Mouse (Mus musculus) hindbrain, embryonic 11.5 days (tissue): ENCODE measurements around the gene Usp26. TPM values are rescaled to one million over a fixed set of nuclear protein-coding genes. Genes with fewer than 3 reads are reported as not detected.

Experiments
- ATAC-seq: fragments of 200-750 bp; cut with Nextera tagmentation; 2 replicates; pipeline ENCODE4 v1.8.0; 2017; ENCODE audit warnings: mild to moderate bottlenecking, moderate TSS enrichment, moderate library complexity; ENCODE audit not compliant: low FRiP score
- DNase-seq: peaks from one replicate; pipeline ENCODE4 v3.0.0-alpha.2; 2015; ENCODE audit warnings: low spot score
- H3K27ac ChIP-seq: fragments of 300-500 bp; sonication (generic); 2 replicates; pipeline ENCODE4 v1.5.1; 2014; ENCODE audit warnings: mild to moderate bottlenecking, low read depth, low read length
- H3K27me3 ChIP-seq: fragments of 300-500 bp; sonication (generic); 2 replicates; pipeline ENCODE4 v1.6.1; 2014; ENCODE audit warnings: mild to moderate bottlenecking, low read length, moderate library complexity, mixed read lengths; ENCODE audit not compliant: control insufficient read depth, insufficient read depth
- H3K36me3 ChIP-seq: fragments of 300-500 bp; sonication (generic); 2 replicates; pipeline ENCODE4 v1.6.1; 2014; ENCODE audit warnings: mild to moderate bottlenecking, low read length, moderate library complexity, mixed read lengths; ENCODE audit not compliant: control insufficient read depth, insufficient read depth
- H3K4me1 ChIP-seq: fragments of 300-500 bp; sonication (generic); replicated peaks from 2 replicates; pipeline ENCODE4 v1.6.1; 2014; ENCODE audit warnings: low read length, mixed read lengths; ENCODE audit not compliant: control insufficient read depth, insufficient read depth
- H3K4me2 ChIP-seq: fragments of 300-500 bp; sonication (generic); replicated peaks from 2 replicates; pipeline ENCODE4 v1.6.1; 2014; ENCODE audit warnings: mild to moderate bottlenecking, low read depth, low read length
- H3K4me3 ChIP-seq: fragments of 300-500 bp; sonication (generic); 2 replicates; pipeline ENCODE4 v1.5.1; 2014; ENCODE audit warnings: low read depth, low read length
- H3K9ac ChIP-seq: fragments of 300-500 bp; sonication (generic); 2 replicates; pipeline ENCODE4 v1.6.1; 2014; ENCODE audit warnings: low read depth, low read length
- H3K9me3 ChIP-seq: fragments of 300-500 bp; sonication (generic); 2 replicates; pipeline ENCODE4 v1.6.1; 2016; ENCODE audit warnings: low read length; ENCODE audit not compliant: control insufficient read depth
- WGBS: fragments of 180-500 bp; shearing (Covaris S2); extraction: QIAGEN DNeasy Blood & Tissue Kit; methylation state at CpG from one replicate; pipeline ENCODE4 v1.1.7; 2014; 5-methylcytosine and 5-hydroxymethylcytosine counted together
- polyA plus RNA-seq: library from polyadenylated mRNA; unstranded; fragments of >200 nt; fragmentation: Nextera tagmentation; extraction: Ambion mirVana; gene quantifications from 2 replicates; pipeline ENCODE4 v1.2.1, GENCODE M21; 2014

The Usp26 gene
- not detected in 2 replicates for polyA plus RNA-seq

- Histone ChIP-seq H3K4me1 (no peaks in the 10 kb centered on the region), H3K27me3 (no peaks in the 10 kb centered on the region), H3K27ac (no peak within 1 kb of the TSS), H3K4me2 (no peak within 1 kb of the TSS), H3K9me3 (no peaks in the 10 kb centered on the region), H3K36me3 (no peaks in the 10 kb centered on the region), H3K4me3 (no peak within 1 kb of the TSS), H3K9ac (no peak within 1 kb of the TSS)
- 94% methylated on average over 6 of the region's 6 CpGs for WGBS
- no peak for DNase-seq
- no peak for ATAC-seq
Observed at GRCm38 (mm10) chrX:51801133-51801532, at the start of gene Usp26. Gene Usp26, minus strand, starts transcription at chrX:51801233.

DNA sequence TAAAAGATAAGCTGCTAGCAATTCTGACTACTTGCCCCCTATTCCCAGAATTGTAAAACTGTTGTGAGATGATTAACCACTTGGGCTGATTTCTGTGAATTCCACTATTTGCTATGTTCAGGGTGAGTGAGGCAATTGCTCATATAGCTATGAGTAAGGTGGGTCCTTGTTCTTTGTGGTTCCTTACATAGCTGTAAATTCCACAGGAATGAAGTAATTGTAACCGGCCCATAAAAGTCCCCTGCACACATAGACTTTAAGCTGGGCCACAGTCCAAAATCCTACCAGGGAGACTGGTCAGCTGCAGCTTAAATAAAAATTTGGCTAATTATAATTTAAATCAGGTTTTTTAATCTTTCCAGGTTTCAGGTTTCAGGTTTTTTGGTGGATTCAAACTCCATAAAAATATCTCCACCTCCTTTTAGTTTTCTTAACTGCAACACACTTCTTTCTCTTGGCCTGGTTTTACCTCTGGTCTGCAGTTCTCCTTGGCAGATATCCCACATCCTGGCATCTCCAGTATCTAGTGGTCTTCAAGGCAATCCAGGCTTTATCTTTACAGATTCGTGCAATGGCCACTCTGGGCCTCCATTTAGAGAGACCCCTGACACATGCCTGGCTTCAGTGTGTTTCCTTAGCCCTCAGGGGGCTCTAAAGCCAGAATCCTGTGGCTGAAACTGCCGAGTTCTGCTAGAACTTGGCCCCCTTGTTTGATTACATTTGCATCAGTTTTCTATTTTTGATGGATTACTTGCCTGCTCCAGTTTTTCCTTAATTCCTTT lies 13.6 kb upstream of the Usp26 start:
- Histone ChIP-seq H3K36me3 (no peaks in the 10 kb centered on the region), H3K27me3 (no peaks in the 10 kb centered on the region), H3K4me3 (no peak overlapping the region), H3K4me1 (no peaks in the 10 kb centered on the region), H3K4me2 (no peak overlapping the region), H3K27ac (no peak overlapping the region), H3K9me3 (no peaks in the 10 kb centered on the region), H3K9ac (no peak overlapping the region)
- 60% methylated on average over 3 of the region's 3 CpGs for WGBS
- ATAC-seq (no peak), DNase-seq (no peak)

- Histone ChIP-seq H3K36me3 (no peaks in the 10 kb centered on the region), H3K4me2 (no peak overlapping the region), H3K9ac (no peak overlapping the region), H3K4me3 (no peak overlapping the region), H3K9me3 (no peaks in the 10 kb centered on the region), H3K27ac (no peak overlapping the region), H3K27me3 (no peaks in the 10 kb centered on the region), H3K4me1 (no peaks in the 10 kb centered on the region)
- DNase-seq (peak; percentile 16), ATAC-seq (no peak)
- WGBS, result 10% methylated on average over 1 of the region's 1 CpGs
Observed at GRCm38 (mm10) chrX:51767457-51767856, 33.6 kb downstream of the Usp26 start.

GRCm38 (mm10) chrX:51736450-51736849 lies 64.6 kb downstream of the Usp26 start:
- H3K4me2 ChIP-seq, result no peak overlapping the region
- no peaks in the 10 kb centered on the region for H3K9me3 ChIP-seq
- WGBS, result 62% methylated on average over 2 of the region's 2 CpGs

DNA sequence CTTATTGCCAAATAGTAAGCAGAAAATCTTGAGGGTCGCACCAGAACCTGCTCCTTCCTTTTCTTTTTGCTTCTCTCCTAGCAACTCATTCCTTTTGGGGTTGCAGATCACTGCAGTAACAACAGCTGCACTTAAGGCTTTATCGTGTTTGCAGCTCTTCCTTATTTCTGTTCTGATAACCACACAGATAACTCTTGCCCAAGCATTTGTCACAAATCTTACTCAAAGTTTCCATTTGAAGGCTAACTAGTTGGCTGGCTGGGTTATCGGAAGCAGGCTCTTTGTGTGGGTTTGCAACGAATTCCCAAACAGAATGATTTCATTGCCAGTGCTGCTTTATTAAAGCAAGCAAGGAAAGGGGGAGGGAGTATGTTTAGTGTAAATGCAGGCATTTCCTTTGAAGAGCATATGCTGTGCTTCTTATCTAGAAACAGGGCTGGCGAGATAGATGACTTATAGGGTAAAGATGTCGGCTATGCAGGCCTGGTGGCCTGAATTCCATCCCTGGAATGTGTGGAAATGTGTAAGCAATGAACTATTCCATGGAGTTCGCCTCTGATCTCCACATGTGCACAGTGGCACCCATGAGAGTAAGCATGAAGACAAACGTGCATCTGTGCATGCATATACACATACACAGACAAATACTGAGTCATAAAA lies 86.8 kb downstream of the Usp26 start:
- DNase-seq, result no peak
- ATAC-seq, result no peak
- H3K9ac ChIP-seq, result no peak overlapping the region
- no peaks in the 10 kb centered on the region for H3K4me1 ChIP-seq
- 73% methylated on average over 8 of the region's 8 CpGs for WGBS
- H3K4me2 ChIP-seq, result no peak overlapping the region
- no peaks in the 10 kb centered on the region for H3K27me3 ChIP-seq
- H3K9me3 ChIP-seq, result no peaks in the 10 kb centered on the region
- H3K4me3 ChIP-seq, result no peak overlapping the region
- no peaks in the 10 kb centered on the region for H3K36me3 ChIP-seq
- H3K27ac ChIP-seq, result no peak overlapping the region

More at GRCm38 (mm10) chrX:51736450-51736849, 64.6 kb downstream of the Usp26 start:
- no peaks in the 10 kb centered on the region for H3K4me1 ChIP-seq
- no peak overlapping the region for H3K9ac ChIP-seq
- H3K27me3 ChIP-seq, result no peaks in the 10 kb centered on the region
- no peak overlapping the region for H3K27ac ChIP-seq
- H3K36me3 ChIP-seq, result no peaks in the 10 kb centered on the region
- DNase-seq (peak; percentile 71), ATAC-seq (no peak)
- H3K4me3 ChIP-seq, result no peak overlapping the region

DNA sequence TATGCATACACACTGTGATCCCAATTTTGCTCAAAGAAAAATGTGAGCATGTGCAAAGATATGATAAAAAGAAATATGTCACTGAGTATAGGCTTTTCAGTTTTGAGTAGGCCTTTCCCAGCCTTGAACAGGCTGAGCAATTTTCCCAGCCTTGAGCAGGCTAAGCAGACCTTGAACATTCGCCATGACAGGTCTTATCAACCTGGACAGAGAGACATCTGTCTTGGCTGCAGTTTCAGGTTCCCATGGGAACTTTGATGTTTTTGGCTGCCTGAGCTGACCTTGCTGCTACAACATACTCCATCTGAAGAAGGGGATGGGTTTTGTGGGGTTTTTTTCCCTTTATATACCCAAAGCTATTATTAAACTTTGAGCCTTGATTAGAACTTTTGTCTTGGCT lies 88.0 kb downstream of the Usp26 start:
- Histone ChIP-seq H3K27me3 (no peaks in the 10 kb centered on the region), H3K4me2 (no peak overlapping the region), H3K4me3 (no peak overlapping the region), H3K4me1 (no peaks in the 10 kb centered on the region), H3K27ac (no peak overlapping the region), H3K9ac (no peak overlapping the region), H3K9me3 (no peaks in the 10 kb centered on the region), H3K36me3 (no peaks in the 10 kb centered on the region)
- WGBS, result 84% methylated on average over 1 of the region's 1 CpGs
- DNase-seq, result no peak
- ATAC-seq, result no peak

Other genes starting within 250 kb of the Usp26 start
- 17.6 and 17.8 TPM in 2 replicates for gene Hs6st2, start 119.4 kb downstream of the Usp26 start, polyA plus RNA-seq
- gene 1700080O16Rik, start 171.5 kb upstream of the Usp26 start, polyA plus RNA-seq, result not detected in 2 replicates